Comparison of ENCODE assay signal across 30 mouse cellular contexts in genomic region chr6:86665076-86665475, GRCm38 (mm10). TPM values are rescaled to one million over a fixed set of nuclear protein-coding genes. Genes with fewer than 3 reads are reported as not detected.
A peak's percentile ranks its signal among the peaks of the same experiment; 100 is the strongest.
DNase-seq lines count a peak whose midpoint lies in the region; ATAC-seq and TF ChIP-seq lines count a peak whose summit lies in the region.
"Had no signal": no experiment of that assay in that cellular context is flagged by ENCODE, and none has a peak within 500 bp of the region (broad histone marks: within the 10 kb centered on the region; RNA-seq: fewer than 3 reads in every experiment).

No protein-coding gene starts in this region.

- H3K27me3 ChIP-seq in intestine, embryonic 16.5 days (replicated peaks; ENCODE audit: control insufficient read depth, insufficient read depth, low read length), result no peaks in the 10 kb centered on the region
- no peaks in the 10 kb centered on the region for H3K27me3 ChIP-seq in intestine, embryonic 15.5 days (replicated peaks)
- no peaks in the 10 kb centered on the region for H3K27me3 ChIP-seq in megakaryocyte, embryonic 14.5 days (replicated peaks)
- no peaks in the 10 kb centered on the region for H3K27me3 ChIP-seq in intestine, postnatal 0 days (replicated peaks; ENCODE audit: control insufficient read depth, insufficient read depth, low read length)
- H3K27me3 ChIP-seq in liver, postnatal 0 days (ENCODE audit: insufficient read depth, low read length), result no peaks in the 10 kb centered on the region
- H3K27me3 ChIP-seq: embryonic facial prominence, embryonic 15.5 days; hindbrain, embryonic 13.5 days; limb, embryonic 13.5 days; midbrain, embryonic 13.5 days; neural tube, embryonic 12.5 days had no signal

- WGBS in intestine, embryonic 16.5 days, result 69% methylated on average over 5 of the region's 5 CpGs
- 68% methylated on average over 5 of the region's 5 CpGs for WGBS in intestine, embryonic 15.5 days
- 49% methylated on average over 5 of the region's 5 CpGs for WGBS in intestine, postnatal 0 days
- WGBS in liver, postnatal 0 days (ENCODE audit: insufficient replicate concordance), result 70% methylated on average over 5 of the region's 5 CpGs

- H3K4me1 ChIP-seq in intestine, embryonic 16.5 days (ENCODE audit: control insufficient read depth, insufficient read depth, low read length), result peaks cover 29% of the 10 kb centered on the region
- peaks cover 7% of the 10 kb centered on the region; the same call in 1 of the 2 replicates for H3K4me1 ChIP-seq in intestine, embryonic 15.5 days (replicated peaks)
- peaks cover 84% of the 10 kb centered on the region for H3K4me1 ChIP-seq in megakaryocyte, embryonic 14.5 days
- H3K4me1 ChIP-seq in intestine, postnatal 0 days (replicated peaks; ENCODE audit: control insufficient read depth, insufficient read depth, low read length), result no peaks in the 10 kb centered on the region
- H3K4me1 ChIP-seq in liver, postnatal 0 days (ENCODE audit: insufficient read depth), result peaks cover 40% of the 10 kb centered on the region

- no peak overlapping the region for H3K4me2 ChIP-seq in intestine, embryonic 16.5 days (ENCODE audit: low read depth, low read length)
- no peak overlapping the region for H3K4me2 ChIP-seq in intestine, embryonic 15.5 days (replicated peaks)
- H3K4me2 ChIP-seq in intestine, postnatal 0 days (replicated peaks; ENCODE audit: low read depth), result peak overlapping the region; percentile 82; the same call in 1 of the 2 replicates
- H3K4me2 ChIP-seq in liver, postnatal 0 days (ENCODE audit: low read depth, low read length), result peak overlapping the region; percentile 75
- H3K4me2 ChIP-seq: embryonic facial prominence, embryonic 15.5 days; hindbrain, embryonic 13.5 days; lung, embryonic 14.5 days; midbrain, embryonic 13.5 days; neural tube, embryonic 12.5 days had no signal

- H3K36me3 ChIP-seq in intestine, embryonic 16.5 days (ENCODE audit: control insufficient read depth, insufficient read depth, low read length), result peaks cover 7% of the 10 kb centered on the region; the same call in 1 of the 2 replicates
- H3K36me3 ChIP-seq in intestine, embryonic 15.5 days, result peaks cover 19% of the 10 kb centered on the region
- peaks cover 85% of the 10 kb centered on the region for H3K36me3 ChIP-seq in megakaryocyte, embryonic 14.5 days (replicated peaks; ENCODE audit: low read length)
- H3K36me3 ChIP-seq in intestine, postnatal 0 days (ENCODE audit: control insufficient read depth, insufficient read depth), result peaks cover 47% of the 10 kb centered on the region
- H3K36me3 ChIP-seq in liver, postnatal 0 days (replicated peaks; ENCODE audit: insufficient read depth, low read length), result peaks cover 70% of the 10 kb centered on the region

- TF ChIP-seq EP300 in liver, postnatal 0 days (IDR thresholded peaks at IDR 0.05; ENCODE audit: low read depth), result no peak

- 0 out of 2 replicates have a peak overlapping the region, but pooled peaks have one; percentile 27 for H3K27ac ChIP-seq in intestine, embryonic 16.5 days (ENCODE audit: low read length)
- H3K27ac ChIP-seq in intestine, embryonic 15.5 days, result no peak overlapping the region
- no peak overlapping the region for H3K27ac ChIP-seq in intestine, postnatal 0 days (ENCODE audit: low read depth, low read length)
- no peak overlapping the region for H3K27ac ChIP-seq in liver, postnatal 0 days (ENCODE audit: low read depth)
- H3K27ac ChIP-seq: embryonic facial prominence, embryonic 10.5 days; embryonic facial prominence, embryonic 15.5 days; heart, embryonic 10.5 days; hindbrain, embryonic 13.5 days; layer of hippocampus, adult 2 months; left cerebral cortex, adult 2 months; limb, embryonic 13.5 days; midbrain, embryonic 13.5 days; neural tube, embryonic 12.5 days; stomach, postnatal 0 days had no signal

- H3K4me3 ChIP-seq in intestine, embryonic 16.5 days (ENCODE audit: low read length), result no peak overlapping the region
- no peak overlapping the region for H3K4me3 ChIP-seq in intestine, embryonic 15.5 days (replicated peaks)
- H3K4me3 ChIP-seq in megakaryocyte, embryonic 14.5 days (replicated peaks), result peak overlapping the region; percentile 99
- no peak overlapping the region; the same call in 1 of the 2 replicates for H3K4me3 ChIP-seq in intestine, postnatal 0 days (ENCODE audit: low read depth, low read length)
- peak overlapping the region; percentile 89 for H3K4me3 ChIP-seq in liver, postnatal 0 days (ENCODE audit: low read depth, low read length)
- H3K4me3 ChIP-seq: embryonic facial prominence, embryonic 10.5 days; embryonic facial prominence, embryonic 15.5 days; heart, embryonic 10.5 days; hindbrain, embryonic 13.5 days; layer of hippocampus, adult 2 months; left cerebral cortex, adult 2 months; limb, embryonic 13.5 days; midbrain, embryonic 13.5 days; neural tube, embryonic 12.5 days had no signal

- no peak overlapping the region for H3K9ac ChIP-seq in intestine, embryonic 16.5 days (ENCODE audit: low read depth, low read length)
- no peak overlapping the region for H3K9ac ChIP-seq in intestine, embryonic 15.5 days
- H3K9ac ChIP-seq in intestine, postnatal 0 days (ENCODE audit: low read depth, low read length), result no peak overlapping the region
- peak overlapping the region; percentile 86 for H3K9ac ChIP-seq in liver, postnatal 0 days (replicated peaks)
- H3K9ac ChIP-seq: embryonic facial prominence, embryonic 15.5 days; lung, embryonic 14.5 days; midbrain, embryonic 13.5 days; neural tube, embryonic 12.5 days had no signal

- H3K9me3 ChIP-seq in intestine, embryonic 16.5 days (ENCODE audit: control insufficient read depth, low read length), result no peaks in the 10 kb centered on the region
- H3K9me3 ChIP-seq in intestine, embryonic 15.5 days, result no peaks in the 10 kb centered on the region
- H3K9me3 ChIP-seq in megakaryocyte, embryonic 14.5 days, result no peaks in the 10 kb centered on the region
- no peaks in the 10 kb centered on the region for H3K9me3 ChIP-seq in intestine, postnatal 0 days (ENCODE audit: control insufficient read depth)
- H3K9me3 ChIP-seq in liver, postnatal 0 days (ENCODE audit: low read length), result no peaks in the 10 kb centered on the region
- H3K9me3 ChIP-seq: embryonic facial prominence, embryonic 10.5 days; embryonic facial prominence, embryonic 15.5 days; heart, embryonic 10.5 days; hindbrain, embryonic 13.5 days; limb, embryonic 13.5 days; midbrain, embryonic 13.5 days; neural tube, embryonic 12.5 days had no signal

- ATAC-seq in intestine, embryonic 16.5 days, result no peak
- no peak for ATAC-seq in intestine, embryonic 15.5 days
- no peak for ATAC-seq in megakaryocyte, adult 5-6 weeks (ENCODE audit: poor library complexity, severe bottlenecking)
- no peak for ATAC-seq in intestine, postnatal 0 days
- no peak for ATAC-seq in liver, postnatal 0 days
- ATAC-seq: forebrain, embryonic 14.5 days; midbrain, embryonic 13.5 days had no signal

- no peak for TF ChIP-seq CTCF in intestine, postnatal 0 days (IDR thresholded peaks at IDR 0.05; ENCODE audit: low read depth)
- no peak for TF ChIP-seq CTCF in liver, postnatal 0 days (IDR thresholded peaks at IDR 0.05; ENCODE audit: low read depth)

- no peak for DNase-seq in liver, postnatal 0 days
- no peak for DNase-seq in embryo, embryonic 10.5 days (ENCODE audit: low spot score)
- no peak for DNase-seq in cerebellum, postnatal 4 days (ENCODE audit: low spot score in 2 of 2)
- DNase-seq: adrenal gland, postnatal 25 days; cerebellum, adult 18-20 months; cerebellum, postnatal 10 days; gastrocnemius, postnatal 25 days; heart, postnatal 4 days; lung, embryonic 14.5 days; lung, postnatal 14 days; right cerebral cortex, adult 18-20 months; thymus, adult 2 months; thymus, postnatal 36 days had no signal

RNA-seq across cellular contexts. Expression of gene Mxd1, which starts 3.9 kb away (rescaled TPM):
- 15.0 and 19.7 TPM in 2 replicates for polyA plus RNA-seq in intestine, embryonic 16.5 days (2015; fragmentation: Nextera tagmentation; extraction: Ambion mirVana)
- polyA plus RNA-seq in intestine, embryonic 15.5 days (2015; fragmentation: Nextera tagmentation; extraction: Ambion mirVana), result 13.8 and 14.7 TPM in 2 replicates
- polyA plus RNA-seq in megakaryocyte, embryonic 14.5 days (2012; ENCODE audit: insufficient read depth, low replicate concordance), result 45.0 and 47.5 TPM in 2 replicates
- total RNA-seq in megakaryocyte, adult 5-6 weeks (2015), result 70.4 and 76.0 TPM in 2 replicates
- 87.1 and 120 TPM in 2 replicates for total RNA-seq in megakaryocyte, adult 5-6 weeks (2017)
- polyA plus RNA-seq in intestine, postnatal 0 days (2015; fragmentation: Nextera tagmentation; extraction: Ambion mirVana), result 23.1 and 23.9 TPM in 2 replicates
- polyA plus RNA-seq in liver, postnatal 0 days (2015; fragmentation: Nextera tagmentation; extraction: Ambion mirVana), result 19.1 and 22.0 TPM in 2 replicates

RNA-seq across cellular contexts. Expression of gene Snrnp27, which starts 19.2 kb away (rescaled TPM):
- polyA plus RNA-seq in intestine, embryonic 16.5 days (2015; fragmentation: Nextera tagmentation; extraction: Ambion mirVana), result 85.1 and 85.3 TPM in 2 replicates
- polyA plus RNA-seq in intestine, embryonic 15.5 days (2015; fragmentation: Nextera tagmentation; extraction: Ambion mirVana), result 96.0 and 105 TPM in 2 replicates
- polyA plus RNA-seq in megakaryocyte, embryonic 14.5 days (2012; ENCODE audit: insufficient read depth, low replicate concordance), result 56.3 and 375 TPM in 2 replicates
- total RNA-seq in megakaryocyte, adult 5-6 weeks (2015), result 81.4 and 81.9 TPM in 2 replicates
- 100 and 101 TPM in 2 replicates for total RNA-seq in megakaryocyte, adult 5-6 weeks (2017)
- 86.4 and 97.1 TPM in 2 replicates for polyA plus RNA-seq in intestine, postnatal 0 days (2015; fragmentation: Nextera tagmentation; extraction: Ambion mirVana)
- polyA plus RNA-seq in liver, postnatal 0 days (2015; fragmentation: Nextera tagmentation; extraction: Ambion mirVana), result 40.5 and 41.1 TPM in 2 replicates

RNA-seq across cellular contexts. Expression of gene Asprv1, which starts 37.1 kb away (rescaled TPM):
- polyA plus RNA-seq in intestine, embryonic 16.5 days (2015; fragmentation: Nextera tagmentation; extraction: Ambion mirVana), result 0.73 and 1.1 TPM in 2 replicates
- polyA plus RNA-seq in intestine, embryonic 15.5 days (2015; fragmentation: Nextera tagmentation; extraction: Ambion mirVana), result 0.66 and 1.2 TPM in 2 replicates
- 0.64 TPM in 1 of 2 replicates, not detected in the other for polyA plus RNA-seq in megakaryocyte, embryonic 14.5 days (2012; ENCODE audit: insufficient read depth, low replicate concordance)
- total RNA-seq in megakaryocyte, adult 5-6 weeks (2015), result 13.5 and 16.8 TPM in 2 replicates
- total RNA-seq in megakaryocyte, adult 5-6 weeks (2017), result 12.1 and 19.1 TPM in 2 replicates
- 1.3 and 1.6 TPM in 2 replicates for polyA plus RNA-seq in intestine, postnatal 0 days (2015; fragmentation: Nextera tagmentation; extraction: Ambion mirVana)
- 7.3 and 8.6 TPM in 2 replicates for polyA plus RNA-seq in liver, postnatal 0 days (2015; fragmentation: Nextera tagmentation; extraction: Ambion mirVana)
- total RNA-seq: adrenal gland, postnatal 25 days; gastrocnemius, adult 18-20 months; gastrocnemius, postnatal 25 days had no signal

Comparison
In these comparisons a context has a peak if more than half of its experiments do, and no peak if none do; other contexts are left out.
1. H3K4me2 ChIP-seq: peak in intestine, postnatal 0 days (single experiment) and liver, postnatal 0 days (single experiment); none in intestine, embryonic 16.5 days (single experiment) and intestine, embryonic 15.5 days (single experiment).
2. H3K4me3 ChIP-seq: peak in megakaryocyte, embryonic 14.5 days (single experiment) and liver, postnatal 0 days (single experiment); none in intestine, embryonic 16.5 days (single experiment), intestine, embryonic 15.5 days (single experiment) and intestine, postnatal 0 days (single experiment).